Comparison of ENCODE assay signal across 31 mouse cellular contexts in genomic region chr6:142148371-142148770, GRCm38 (mm10). TPM values are rescaled to one million over a fixed set of nuclear protein-coding genes. Genes with fewer than 3 reads are reported as not detected.
"Had no signal": no experiment of that assay in that cellular context is flagged by ENCODE, and none has a peak within 500 bp of the region (broad histone marks: within the 10 kb centered on the region; RNA-seq: fewer than 3 reads in every experiment).

No protein-coding gene starts in this region.

- H3K27ac ChIP-seq: embryonic facial prominence, embryonic 10.5 days; embryonic facial prominence, embryonic 12.5 days; embryonic facial prominence, embryonic 13.5 days; embryonic facial prominence, embryonic 15.5 days; forebrain, embryonic 10.5 days; forebrain, embryonic 12.5 days; forebrain, embryonic 13.5 days; forebrain, embryonic 15.5 days; gastrocnemius, adult 2 months; heart, adult 2 months had no signal

- H3K36me3 ChIP-seq: embryonic facial prominence, embryonic 10.5 days; embryonic facial prominence, embryonic 12.5 days; embryonic facial prominence, embryonic 13.5 days; embryonic facial prominence, embryonic 15.5 days; forebrain, embryonic 10.5 days; forebrain, embryonic 12.5 days; forebrain, embryonic 15.5 days had no signal

- H3K27me3 ChIP-seq: embryonic facial prominence, embryonic 12.5 days; embryonic facial prominence, embryonic 13.5 days; embryonic facial prominence, embryonic 15.5 days; forebrain, embryonic 12.5 days; forebrain, embryonic 13.5 days; forebrain, embryonic 15.5 days had no signal

- DNase-seq: cerebellum, adult 2 months; cerebellum, adult 8-10 months; cerebellum, adult 9-10 months; cerebellum, adult 9-11 months; cerebellum, postnatal 10 days; cerebellum, postnatal 14 days; cerebellum, postnatal 25 days; cerebellum, postnatal 36 days; embryo, embryonic 11 days; forebrain, postnatal 0 days; gastrocnemius, adult 2 months; gastrocnemius, postnatal 10 days; gastrocnemius, postnatal 14 days; gastrocnemius, postnatal 25 days; gastrocnemius, postnatal 36 days; heart, adult 11 months; heart, adult 18-20 months; heart, adult 2 months had no signal

- H3K4me1 ChIP-seq: embryonic facial prominence, embryonic 10.5 days; embryonic facial prominence, embryonic 12.5 days; embryonic facial prominence, embryonic 13.5 days; embryonic facial prominence, embryonic 15.5 days; forebrain, embryonic 10.5 days; forebrain, embryonic 12.5 days; forebrain, embryonic 13.5 days; forebrain, embryonic 15.5 days had no signal

- H3K4me3 ChIP-seq: embryonic facial prominence, embryonic 10.5 days; embryonic facial prominence, embryonic 12.5 days; embryonic facial prominence, embryonic 13.5 days; embryonic facial prominence, embryonic 15.5 days; erythroblast, embryonic 14.5 days; forebrain, embryonic 10.5 days; forebrain, embryonic 12.5 days; forebrain, embryonic 13.5 days; forebrain, embryonic 15.5 days; gastrocnemius, adult 2 months; heart, adult 2 months had no signal

RNA-seq across cellular contexts. Expression of gene Slco1a6, which starts 60.0 kb away (rescaled TPM):
- polyA plus RNA-seq: cerebellum, adult 2 months; cortical plate, adult 2 months; embryonic facial prominence, embryonic 10.5 days; embryonic facial prominence, embryonic 11.5 days; embryonic facial prominence, embryonic 12.5 days; embryonic facial prominence, embryonic 13.5 days; embryonic facial prominence, embryonic 15.5 days; erythroblast, embryonic 14.5 days; forebrain, embryonic 10.5 days; forebrain, embryonic 11.5 days; forebrain, embryonic 12.5 days; forebrain, embryonic 13.5 days; forebrain, embryonic 14.5 days; forebrain, embryonic 15.5 days; forebrain, postnatal 0 days; heart, adult 2 months had no signal
